Mouse (Mus musculus) retina, embryonic 14.5 days (tissue): ENCODE measurements around the gene Ccng1.
"Not testable (repeated sequence)": the region's sequence is repeated elsewhere in the genome, so short reads cannot be mapped to it uniquely, and the experiment has no call there.

Experiments used
- DNase-seq: peaks from one replicate; pipeline ENCODE4 v3.0.0-alpha.2; 2015; ENCODE audit warnings: low spot score

The Ccng1 gene

GRCm38 (mm10) chr11:40718324-40718723 lies 36.8 kb downstream of the Ccng1 start:
- DNase-seq, result no peak

- no peak for DNase-seq
Measured at GRCm38 (mm10) chr11:40715524-40715923, 39.6 kb downstream of the Ccng1 start.

DNA sequence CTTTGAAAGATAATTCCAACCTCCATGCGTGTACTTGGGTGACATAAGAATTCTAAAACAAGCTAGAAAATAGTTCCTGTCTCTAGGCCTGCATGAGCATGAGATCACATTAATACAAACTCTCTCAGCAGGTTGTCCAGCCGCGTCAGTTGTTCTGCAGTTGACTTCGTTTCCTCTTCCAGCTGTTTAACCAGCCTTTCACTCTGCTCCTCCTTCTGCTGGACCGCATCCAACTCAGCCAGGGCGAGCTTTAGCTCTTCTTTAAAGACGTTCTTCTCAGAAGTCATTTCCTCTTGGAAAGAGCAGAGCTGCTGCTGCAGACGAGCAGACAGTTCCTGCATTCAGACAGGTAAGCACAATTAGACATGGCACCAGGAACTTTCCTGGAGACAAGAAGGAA lies 41.3 kb downstream of the Ccng1 start:
- DNase-seq, result no peak

- DNase-seq, result not testable (repeated sequence)
Measured at GRCm38 (mm10) chr11:40709899-40710298, 45.2 kb downstream of the Ccng1 start.
